Mouse (Mus musculus) forebrain, embryonic 11.5 days (tissue): ENCODE data around the gene Cd300e. TPM values are rescaled to one million over a fixed set of nuclear protein-coding genes. Genes with fewer than 3 reads are reported as not detected.
"Not testable (repeated sequence)": the region's sequence is repeated elsewhere in the genome, so short reads cannot be mapped to it uniquely, and the experiment has no call there.

Experiments
- ATAC-seq: fragments of 200-750 bp; cut with Nextera tagmentation; replicated peaks from 2 replicates; pipeline ENCODE4 v1.8.0; 2017; ENCODE audit warnings: moderate TSS enrichment; ENCODE audit not compliant: low FRiP score
- DNase-seq: peaks from one replicate; pipeline ENCODE4 v3.0.0-alpha.2; 2017; ENCODE audit warnings: low spot score
- H3K27ac ChIP-seq: fragments of 300-500 bp; sonication (generic); 2 replicates; pipeline ENCODE4 v1.5.1; 2014; ENCODE audit warnings: low read depth, low read length
- H3K27me3 ChIP-seq: fragments of 300-500 bp; sonication (generic); 2 replicates; pipeline ENCODE4 v1.6.1; 2014; ENCODE audit warnings: mild to moderate bottlenecking, low read length, mixed read lengths; ENCODE audit not compliant: control insufficient read depth, insufficient read depth
- H3K36me3 ChIP-seq: fragments of 300-500 bp; sonication (generic); 2 replicates; pipeline ENCODE4 v1.6.1; 2014; ENCODE audit warnings: mild to moderate bottlenecking, low read length, moderate library complexity, mixed read lengths; ENCODE audit not compliant: control insufficient read depth, insufficient read depth
- H3K4me1 ChIP-seq: fragments of 300-500 bp; sonication (generic); replicated peaks from 2 replicates; pipeline ENCODE4 v1.6.1; 2014; ENCODE audit warnings: low read length, mixed read lengths; ENCODE audit not compliant: control insufficient read depth, insufficient read depth
- H3K4me2 ChIP-seq: fragments of 300-500 bp; sonication (generic); 2 replicates; pipeline ENCODE4 v1.6.1; 2014; ENCODE audit warnings: low read depth, mild to moderate bottlenecking, low read length, moderate library complexity, mixed read lengths; ENCODE audit not compliant: severe bottlenecking
- H3K4me3 ChIP-seq: fragments of 300-500 bp; sonication (generic); 2 replicates; pipeline ENCODE4 v1.5.1; 2014; ENCODE audit warnings: low read depth, low read length
- H3K9ac ChIP-seq: fragments of 300-500 bp; sonication (generic); 2 replicates; pipeline ENCODE4 v1.6.1; 2014; ENCODE audit warnings: low read length
- H3K9me3 ChIP-seq: fragments of 300-500 bp; sonication (generic); 2 replicates; pipeline ENCODE4 v1.6.1; 2016; ENCODE audit warnings: low read length, mixed read lengths; ENCODE audit not compliant: control insufficient read depth
- WGBS: fragments of 180-500 bp; shearing (Covaris S2); extraction: QIAGEN DNeasy Blood & Tissue Kit; methylation state at CpG from one replicate; pipeline ENCODE4 v1.1.7; 2014; 5-methylcytosine and 5-hydroxymethylcytosine counted together
- polyA plus RNA-seq: library from polyadenylated mRNA; unstranded; fragments of >200 nt; fragmentation: Nextera tagmentation; extraction: Ambion mirVana; gene quantifications from 2 replicates; pipeline ENCODE4 v1.2.1, GENCODE M21; 2014

Cd300e gene
- polyA plus RNA-seq, 1 experiment from 2014 or later, result not detected

DNA sequence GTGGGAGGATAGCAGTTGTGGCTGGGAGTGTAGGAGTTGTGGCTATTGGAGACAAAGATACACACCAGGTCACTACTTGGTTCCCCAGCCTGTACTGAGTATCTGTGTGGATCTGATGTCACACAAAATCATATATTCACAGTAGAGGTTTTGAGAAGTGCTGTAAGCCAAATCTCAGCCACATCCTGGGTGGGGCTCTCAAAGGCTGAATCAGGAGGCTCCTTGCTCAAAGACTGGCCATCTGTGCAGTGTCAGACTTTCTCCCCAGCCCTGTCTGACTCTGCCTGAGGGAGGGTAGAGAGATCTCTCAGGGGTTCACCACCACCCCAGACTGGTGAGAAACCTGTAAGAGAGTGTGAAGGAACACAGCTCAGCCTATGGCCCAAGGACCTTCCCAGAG, 7.4 kb downstream of the Cd300e start:
- Histone ChIP-seq H3K4me2 (no peak overlapping the region), H3K27ac (no peak overlapping the region), H3K4me1 (no peaks in the 10 kb centered on the region), H3K36me3 (no peaks in the 10 kb centered on the region), H3K9me3 (no peaks in the 10 kb centered on the region), H3K4me3 (no peak overlapping the region), H3K27me3 (no peaks in the 10 kb centered on the region), H3K9ac (no peak overlapping the region)
- DNase-seq (no peak), ATAC-seq (no peak)

GRCm38 (mm10) chr11:115052991-115053390, 9.0 kb downstream of the Cd300e start:
- ATAC-seq (no peak), DNase-seq (no peak)
- no peak overlapping the region for H3K9ac ChIP-seq
- no peak overlapping the region for H3K27ac ChIP-seq
- no peak overlapping the region for H3K4me2 ChIP-seq
- WGBS, result 76% methylated on average over 1 of the region's 1 CpGs
- H3K36me3 ChIP-seq, result no peaks in the 10 kb centered on the region
- H3K4me1 ChIP-seq, result no peaks in the 10 kb centered on the region
- no peak overlapping the region for H3K4me3 ChIP-seq
- H3K27me3 ChIP-seq, result no peaks in the 10 kb centered on the region
- no peaks in the 10 kb centered on the region for H3K9me3 ChIP-seq

DNA sequence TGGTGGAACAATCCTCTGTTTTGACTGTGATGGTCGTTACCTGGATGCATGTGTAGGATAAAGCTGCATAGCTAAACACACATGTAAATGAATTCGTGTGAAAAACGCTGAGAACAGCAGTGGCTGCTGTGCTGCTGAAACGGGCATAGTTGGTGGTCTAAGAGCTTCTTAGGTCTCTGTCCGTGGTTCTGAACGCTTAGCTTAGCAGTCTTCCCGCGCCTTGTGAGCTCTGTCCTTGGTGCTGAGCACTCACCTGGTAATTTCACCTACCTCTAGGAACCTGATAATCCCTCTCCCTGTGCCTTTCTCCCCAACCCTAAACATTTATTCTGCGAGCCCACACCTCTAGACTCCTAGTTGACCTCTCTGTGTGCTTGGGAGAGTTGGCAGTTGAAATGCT, 9.8 kb downstream of the Cd300e start:
- Histone ChIP-seq H3K27me3 (no peaks in the 10 kb centered on the region), H3K27ac (no peak overlapping the region), H3K36me3 (no peaks in the 10 kb centered on the region), H3K4me2 (no peak overlapping the region), H3K4me3 (no peak overlapping the region), H3K9ac (no peak overlapping the region), H3K9me3 (no peaks in the 10 kb centered on the region), H3K4me1 (no peaks in the 10 kb centered on the region)
- 4% methylated on average over 9 of the region's 9 CpGs for WGBS
- peak; percentile 66 for DNase-seq
- ATAC-seq, result no peak

GRCm38 (mm10) chr11:115049282-115049895, 12.6 kb downstream of the Cd300e start:
- no peaks in the 10 kb centered on the region for H3K9me3 ChIP-seq
- DNase-seq (no peak), ATAC-seq (no peak)
- no peaks in the 10 kb centered on the region for H3K4me1 ChIP-seq
- H3K27me3 ChIP-seq, result no peaks in the 10 kb centered on the region
- 53% methylated on average over 3 of the region's 3 CpGs for WGBS
- no peak overlapping the region for H3K27ac ChIP-seq
- H3K4me3 ChIP-seq, result no peak overlapping the region
- H3K4me2 ChIP-seq, result no peak overlapping the region
- H3K36me3 ChIP-seq, result no peaks in the 10 kb centered on the region
- no peak overlapping the region for H3K9ac ChIP-seq

- ATAC-seq (no peak), DNase-seq (no peak)
- no peak within 1 kb of the TSS for H3K4me3 ChIP-seq
- H3K4me2 ChIP-seq, result no peak within 1 kb of the TSS
- no peaks in the 10 kb centered on the region for H3K9me3 ChIP-seq
- H3K27ac ChIP-seq, result no peak within 1 kb of the TSS
- no peak within 1 kb of the TSS for H3K9ac ChIP-seq
- H3K4me1 ChIP-seq, result no peaks in the 10 kb centered on the region
- 81% methylated on average over 2 of the region's 2 CpGs for WGBS
- H3K27me3 ChIP-seq, result no peaks in the 10 kb centered on the region
- H3K36me3 ChIP-seq, result no peaks in the 10 kb centered on the region
Observed at GRCm38 (mm10) chr11:115048259-115048658, 13.7 kb downstream of the Cd300e start, which contains the start of gene Cd300ld3. Gene Cd300ld3 (minus strand): TSS chr11:115048409.

GRCm38 (mm10) chr11:115037669-115038068, 24.3 kb downstream of the Cd300e start, which contains the start of gene Cd300ld5:
Gene Cd300ld5 (minus strand): TSS chr11:115037769.
- H3K27ac ChIP-seq, H3K9me3 ChIP-seq, H3K27me3 ChIP-seq, H3K4me1 ChIP-seq, H3K9ac ChIP-seq, H3K36me3 ChIP-seq, H3K4me3 ChIP-seq, ATAC-seq, H3K4me2 ChIP-seq, DNase-seq: not testable (repeated sequence)
- WGBS, result no CpG with 5 or more reads among the region's 6 CpGs

GRCm38 (mm10) chr11:115026912-115027311, 35.1 kb downstream of the Cd300e start, which contains the start of gene Cd300ld4:
Gene Cd300ld4 (minus strand): TSS chr11:115027012.
- not testable (repeated sequence) for H3K36me3 ChIP-seq, H3K9ac ChIP-seq, H3K4me1 ChIP-seq, H3K4me3 ChIP-seq, H3K27ac ChIP-seq, DNase-seq, H3K27me3 ChIP-seq, H3K4me2 ChIP-seq, ATAC-seq, H3K9me3 ChIP-seq
- no CpG with 5 or more reads among the region's 6 CpGs for WGBS

- not testable (repeated sequence) for H3K4me2 ChIP-seq, H3K27me3 ChIP-seq, H3K4me3 ChIP-seq, H3K27ac ChIP-seq, H3K4me1 ChIP-seq, H3K9me3 ChIP-seq, DNase-seq, H3K9ac ChIP-seq, H3K36me3 ChIP-seq, ATAC-seq
- no CpG with 5 or more reads among the region's 7 CpGs for WGBS
Observed at GRCm38 (mm10) chr11:115016093-115016492, 45.9 kb downstream of the Cd300e start, which contains the start of gene Cd300ld2. Gene Cd300ld2 (minus strand): TSS chr11:115016193.

GRCm38 (mm10) chr11:115004070-115004469, 57.9 kb downstream of the Cd300e start:
- H3K9me3 ChIP-seq, result no peaks in the 10 kb centered on the region
- H3K4me1 ChIP-seq, result no peaks in the 10 kb centered on the region
- no peak for ATAC-seq
- no peak for DNase-seq
- H3K4me3 ChIP-seq, result no peak overlapping the region
- no peak overlapping the region for H3K27ac ChIP-seq
- WGBS, result 80% methylated on average over 5 of the region's 5 CpGs
- no peaks in the 10 kb centered on the region for H3K36me3 ChIP-seq
- no peak overlapping the region for H3K9ac ChIP-seq
- H3K27me3 ChIP-seq, result no peaks in the 10 kb centered on the region
- H3K4me2 ChIP-seq, result no peak overlapping the region
